Mouse (Mus musculus): ENCODE results near the gene Tmem91. TPM values are rescaled to one million over a fixed set of nuclear protein-coding genes. Genes with fewer than 3 reads are reported as not detected.

The Tmem91 gene
- polyA plus RNA-seq, 1 experiment from 2014 or later = 1.6 TPM

GRCm38 (mm10) chr7:25670096-25670495 is 4.9 kb downstream of the Tmem91 start:
- 88% methylated on average over 4 of the region's 4 CpGs for WGBS
- Histone ChIP-seq H3K4me3 (ENCODE audit: low read depth, low read length) (no peak overlapping the region), H3K4me1 (ENCODE audit: control insufficient read depth, insufficient read depth, low read length) (0 out of 2 replicates have a peak, but pooled peaks cover 2% of the 10 kb centered on the region), H3K4me2 (no peak overlapping the region), H3K9me3 (ENCODE audit: control insufficient read depth, low read length) (no peaks in the 10 kb centered on the region), H3K27me3 (ENCODE audit: control insufficient read depth, insufficient read depth, low read length) (peaks cover 16% of the 10 kb centered on the region), H3K9ac (ENCODE audit: low read length) (no peak overlapping the region), H3K27ac (ENCODE audit: low read depth, low read length) (no peak overlapping the region), H3K36me3 (ENCODE audit: control insufficient read depth, insufficient read depth, low read length) (no peaks in the 10 kb centered on the region)
- no peak for ATAC-seq (ENCODE audit: low FRiP score)
- peak; percentile 12 for DNase-seq (ENCODE audit: low spot score, missing footprints)

DNA sequence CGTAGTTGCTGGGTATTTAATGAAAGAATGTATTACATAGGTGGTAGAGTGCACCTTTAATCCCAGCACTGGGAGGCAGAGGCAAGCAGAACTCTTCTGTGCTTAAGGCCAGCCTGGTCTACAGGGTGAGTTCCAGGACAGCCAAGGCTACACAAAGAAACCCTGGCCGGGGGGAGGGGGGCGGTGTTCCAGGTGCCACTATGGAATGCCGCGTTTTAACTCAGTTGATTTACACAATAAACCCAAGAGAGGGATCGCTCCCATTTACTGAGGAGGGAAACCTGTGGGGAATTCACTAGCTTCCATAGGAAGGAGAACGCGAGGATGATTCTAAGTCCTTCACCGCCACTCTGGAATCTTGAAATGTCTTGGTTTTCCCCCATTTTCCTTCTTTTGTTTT is 5.3 kb downstream of the Tmem91 start:
- no peaks in the 10 kb centered on the region for H3K9me3 ChIP-seq (ENCODE audit: control insufficient read depth, low read length)
- no peak for ATAC-seq (ENCODE audit: low FRiP score)
- WGBS = 80% methylated on average over 9 of the region's 9 CpGs

DNA sequence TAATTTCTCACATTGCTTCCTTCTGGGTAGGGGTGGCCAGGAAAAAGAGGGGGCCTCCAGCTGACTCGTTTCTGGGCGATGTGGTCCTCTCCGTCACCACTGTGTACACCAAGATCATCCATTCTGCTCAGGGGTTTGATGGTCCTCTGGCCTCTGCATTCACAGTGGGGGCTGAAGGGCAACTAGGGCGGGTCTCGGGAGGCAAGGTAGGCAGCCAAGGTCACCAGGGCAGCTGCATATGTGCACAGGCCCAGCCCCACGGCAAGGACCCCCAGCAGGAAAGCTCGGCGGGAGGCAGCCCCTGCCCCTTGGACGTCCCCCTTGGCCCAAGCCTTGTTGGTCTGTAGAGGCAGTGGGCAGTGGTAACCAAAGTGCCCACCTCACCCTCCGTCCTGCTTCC is 5.8 kb downstream of the Tmem91 start:
- Histone ChIP-seq H3K27me3 (ENCODE audit: control insufficient read depth, insufficient read depth, low read length) (peaks cover 7% of the 10 kb centered on the region), H3K4me1 (ENCODE audit: control insufficient read depth, insufficient read depth, low read length) (no peaks in the 10 kb centered on the region), H3K36me3 (ENCODE audit: control insufficient read depth, insufficient read depth, low read length) (no peaks in the 10 kb centered on the region), H3K4me2 (no peak overlapping the region), H3K4me3 (ENCODE audit: low read depth, low read length) (no peak overlapping the region), H3K9ac (ENCODE audit: low read length) (no peak overlapping the region), H3K27ac (ENCODE audit: low read depth, low read length) (no peak overlapping the region), H3K9me3 (ENCODE audit: control insufficient read depth, low read length) (no peaks in the 10 kb centered on the region)
- ATAC-seq (ENCODE audit: low FRiP score) (no peak), DNase-seq (ENCODE audit: low spot score, missing footprints) (no peak)
- WGBS = 88% methylated on average over 10 of the region's 10 CpGs

More for the DNA sequence above, 5.3 kb downstream of the Tmem91 start:
- Histone ChIP-seq H3K27ac (ENCODE audit: low read depth, low read length) (no peak overlapping the region), H3K36me3 (ENCODE audit: control insufficient read depth, insufficient read depth, low read length) (no peaks in the 10 kb centered on the region), H3K4me2 (no peak overlapping the region), H3K9ac (ENCODE audit: low read length) (no peak overlapping the region), H3K4me1 (ENCODE audit: control insufficient read depth, insufficient read depth, low read length) (no peaks in the 10 kb centered on the region), H3K4me3 (ENCODE audit: low read depth, low read length) (no peak overlapping the region), H3K27me3 (ENCODE audit: control insufficient read depth, insufficient read depth, low read length) (peaks cover 12% of the 10 kb centered on the region)
- DNase-seq (ENCODE audit: low spot score, missing footprints) = peak; percentile 8

GRCm38 (mm10) chr7:25666381-25666780 is 8.6 kb downstream of the Tmem91 start:
- 94% methylated on average over 8 of the region's 8 CpGs for WGBS
- no peak overlapping the region for H3K27ac ChIP-seq (ENCODE audit: low read depth, low read length)
- no peaks in the 10 kb centered on the region for H3K36me3 ChIP-seq (ENCODE audit: control insufficient read depth, insufficient read depth, low read length)
- no peaks in the 10 kb centered on the region for H3K27me3 ChIP-seq (ENCODE audit: control insufficient read depth, insufficient read depth, low read length)
- H3K4me2 ChIP-seq = no peak overlapping the region
- no peaks in the 10 kb centered on the region for H3K4me1 ChIP-seq (ENCODE audit: control insufficient read depth, insufficient read depth, low read length)
- ATAC-seq (ENCODE audit: low FRiP score) (no peak), DNase-seq (ENCODE audit: low spot score, missing footprints) (peak; percentile 65)
- no peaks in the 10 kb centered on the region for H3K9me3 ChIP-seq (ENCODE audit: control insufficient read depth, low read length)
- H3K4me3 ChIP-seq (ENCODE audit: low read depth, low read length) = no peak overlapping the region
- no peak overlapping the region for H3K9ac ChIP-seq (ENCODE audit: low read length)

DNA sequence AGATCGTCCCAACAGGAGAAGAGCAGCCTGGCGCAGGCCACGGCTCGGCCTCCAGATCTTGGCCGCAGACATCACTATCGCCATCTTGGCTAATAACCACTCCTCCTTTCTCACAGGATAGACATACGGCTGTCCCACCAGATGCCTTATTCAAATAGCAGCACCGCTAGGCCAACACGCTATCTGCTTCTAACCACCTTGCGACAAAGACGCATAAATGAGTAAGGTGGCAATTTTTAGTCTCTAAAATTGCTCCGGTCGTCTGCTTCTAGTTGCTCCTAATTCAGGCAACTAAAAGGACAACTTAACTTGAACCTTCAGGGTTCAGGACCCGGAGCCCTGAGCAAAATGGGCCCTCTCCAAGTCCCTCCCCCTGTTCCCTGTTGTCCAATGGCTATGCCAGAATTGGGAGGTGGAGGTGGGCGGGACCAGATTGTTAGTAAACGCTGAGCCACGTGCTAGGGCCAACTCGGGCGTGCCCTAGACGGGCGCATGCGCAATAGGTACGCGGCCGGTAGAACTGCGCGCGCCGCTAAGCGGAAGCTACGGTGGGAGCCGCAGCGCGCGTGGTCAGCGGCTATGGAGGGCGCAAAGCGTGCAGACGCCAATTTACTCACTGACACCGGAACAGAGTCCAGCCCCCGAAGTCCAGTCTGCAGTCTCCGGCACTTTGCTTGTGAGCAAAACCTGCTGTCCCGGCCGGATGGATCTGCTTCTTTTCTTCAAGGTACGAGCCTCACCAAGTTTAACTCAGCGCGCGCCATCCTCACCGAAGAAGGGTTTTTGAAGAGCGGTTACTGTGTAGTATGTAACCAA is 16.1 kb downstream of the Tmem91 start, which contains the start of the genes Bckdha and Exosc5:
Gene Bckdha, minus strand, starts transcription at position 325 of the 816 bp plus-strand sequence.
Gene Exosc5, plus strand, starts transcription at position 508 of the 816 bp plus-strand sequence.
- Histone ChIP-seq H3K27me3 (ENCODE audit: control insufficient read depth, insufficient read depth, low read length) (no peaks in the 10 kb centered on the region), H3K4me2 (peak within 1 kb of the TSS; percentile 85), H3K36me3 (ENCODE audit: control insufficient read depth, insufficient read depth, low read length) (no peaks in the 10 kb centered on the region), H3K4me1 (ENCODE audit: control insufficient read depth, insufficient read depth, low read length) (peaks cover 6% of the 10 kb centered on the region), H3K4me3 (ENCODE audit: low read depth, low read length) (peak within 1 kb of the TSS; percentile 67), H3K27ac (ENCODE audit: low read depth, low read length) (peak within 1 kb of the TSS; percentile 33; the same call in 1 of the 2 replicates), H3K9me3 (ENCODE audit: control insufficient read depth, low read length) (no peaks in the 10 kb centered on the region), H3K9ac (ENCODE audit: low read length) (peak within 1 kb of the TSS; percentile 70)
- ATAC-seq (ENCODE audit: low FRiP score) (peak; percentile 99), DNase-seq (ENCODE audit: low spot score, missing footprints) (peak; percentile 100)
- WGBS = under 1% methylated on average over 50 of the region's 50 CpGs

GRCm38 (mm10) chr7:25657785-25658184 is 17.2 kb downstream of the Tmem91 start:
- no peaks in the 10 kb centered on the region for H3K9me3 ChIP-seq (ENCODE audit: control insufficient read depth, low read length)
- peak overlapping the region; percentile 85 for H3K4me2 ChIP-seq
- H3K9ac ChIP-seq (ENCODE audit: low read length) = peak overlapping the region; percentile 64
- peaks cover 6% of the 10 kb centered on the region for H3K4me1 ChIP-seq (ENCODE audit: control insufficient read depth, insufficient read depth, low read length)
- ATAC-seq (ENCODE audit: low FRiP score) (no peak), DNase-seq (ENCODE audit: low spot score, missing footprints) (no peak)
- H3K27ac ChIP-seq (ENCODE audit: low read depth, low read length) = no peak overlapping the region
- WGBS = 47% methylated on average over 10 of the region's 10 CpGs
- no peaks in the 10 kb centered on the region for H3K27me3 ChIP-seq (ENCODE audit: control insufficient read depth, insufficient read depth, low read length)
- H3K36me3 ChIP-seq (ENCODE audit: control insufficient read depth, insufficient read depth, low read length) = no peaks in the 10 kb centered on the region
- H3K4me3 ChIP-seq (ENCODE audit: low read depth, low read length) = peak overlapping the region; percentile 67

GRCm38 (mm10) chr7:25655601-25656428 is 19.2 kb downstream of the Tmem91 start:
- 77% methylated on average over 11 of the region's 11 CpGs for WGBS
- Histone ChIP-seq H3K27ac (ENCODE audit: low read depth, low read length) (no peak overlapping the region), H3K4me1 (ENCODE audit: control insufficient read depth, insufficient read depth, low read length) (peaks cover 6% of the 10 kb centered on the region), H3K36me3 (ENCODE audit: control insufficient read depth, insufficient read depth, low read length) (no peaks in the 10 kb centered on the region), H3K4me2 (no peak overlapping the region), H3K9ac (ENCODE audit: low read length) (no peak overlapping the region), H3K4me3 (ENCODE audit: low read depth, low read length) (no peak overlapping the region), H3K9me3 (ENCODE audit: control insufficient read depth, low read length) (no peaks in the 10 kb centered on the region), H3K27me3 (ENCODE audit: control insufficient read depth, insufficient read depth, low read length) (no peaks in the 10 kb centered on the region)
- ATAC-seq (ENCODE audit: low FRiP score) = no peak
- peak; percentile 82 for DNase-seq (ENCODE audit: low spot score, missing footprints)

DNA sequence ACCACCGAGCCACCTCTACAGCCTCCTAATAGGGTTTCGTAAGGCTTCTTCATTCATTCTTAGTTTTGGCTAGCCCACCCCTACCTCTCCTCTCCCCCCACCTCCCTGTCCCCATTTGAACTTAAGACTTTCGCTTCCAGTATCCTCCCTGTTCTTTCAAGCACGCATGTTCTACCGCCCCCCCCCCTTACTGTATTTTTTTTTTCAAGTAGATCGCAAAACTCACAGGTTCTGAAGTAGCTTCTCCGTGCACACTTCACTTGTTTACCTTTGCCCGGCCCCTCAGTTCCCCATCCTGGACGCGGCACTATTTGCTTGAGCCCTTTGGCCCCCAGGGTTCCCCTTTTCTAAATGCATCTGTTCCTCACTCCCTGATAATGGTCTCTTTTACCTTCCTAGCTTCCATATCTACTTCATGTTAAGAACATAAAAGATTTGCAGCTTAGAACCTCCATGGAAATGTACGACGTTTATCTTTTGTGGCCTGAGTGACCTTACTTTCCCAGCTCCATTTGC is 22.7 kb downstream of the Tmem91 start:
- Histone ChIP-seq H3K36me3 (ENCODE audit: control insufficient read depth, insufficient read depth, low read length) (no peaks in the 10 kb centered on the region), H3K4me3 (ENCODE audit: low read depth, low read length) (no peak overlapping the region), H3K27me3 (ENCODE audit: control insufficient read depth, insufficient read depth, low read length) (no peaks in the 10 kb centered on the region), H3K9me3 (ENCODE audit: control insufficient read depth, low read length) (no peaks in the 10 kb centered on the region), H3K4me1 (ENCODE audit: control insufficient read depth, insufficient read depth, low read length) (peaks cover under 1% of the 10 kb centered on the region; the same call in 1 of the 2 replicates), H3K27ac (ENCODE audit: low read depth, low read length) (no peak overlapping the region), H3K4me2 (no peak overlapping the region), H3K9ac (ENCODE audit: low read length) (no peak overlapping the region)
- DNase-seq (ENCODE audit: low spot score, missing footprints) (peak; percentile 35), ATAC-seq (ENCODE audit: low FRiP score) (no peak)
- 92% methylated on average over 12 of the region's 12 CpGs for whole genome bisulfite sequencing

All from midbrain, embryonic 11.5 days (tissue).